Mouse (Mus musculus) ES-E14 (cell line): ENCODE results near the gene Dlst.

Experiments
- CHD2 ChIP-seq: IDR thresholded peaks from 2 replicates; pipeline ENCODE4 v1.6.1; 2014; ENCODE audit warnings: mild to moderate bottlenecking, low read depth, low read length, inconsistent platforms
- HCFC1 ChIP-seq: IDR thresholded peaks from 2 replicates; pipeline ENCODE4 v1.6.1; 2012; ENCODE audit warnings: low read length, inconsistent platforms, borderline replicate concordance; ENCODE audit not compliant: insufficient read depth
- MAFK ChIP-seq: IDR thresholded peaks from 2 replicates; pipeline ENCODE4 v1.6.1; 2014; ENCODE audit warnings: mild to moderate bottlenecking, low read depth, low read length, inconsistent platforms; ENCODE audit not compliant: insufficient read depth
- ZC3H11A ChIP-seq: IDR thresholded peaks from 2 replicates; pipeline ENCODE4 v1.6.1; 2012; ENCODE audit warnings: low read depth, mild to moderate bottlenecking, inconsistent platforms, low read length, borderline replicate concordance
- ZNF384 ChIP-seq: IDR thresholded peaks from 2 replicates; pipeline ENCODE4 v1.6.1; 2012; ENCODE audit warnings: low read depth, low read length, inconsistent platforms

DNA sequence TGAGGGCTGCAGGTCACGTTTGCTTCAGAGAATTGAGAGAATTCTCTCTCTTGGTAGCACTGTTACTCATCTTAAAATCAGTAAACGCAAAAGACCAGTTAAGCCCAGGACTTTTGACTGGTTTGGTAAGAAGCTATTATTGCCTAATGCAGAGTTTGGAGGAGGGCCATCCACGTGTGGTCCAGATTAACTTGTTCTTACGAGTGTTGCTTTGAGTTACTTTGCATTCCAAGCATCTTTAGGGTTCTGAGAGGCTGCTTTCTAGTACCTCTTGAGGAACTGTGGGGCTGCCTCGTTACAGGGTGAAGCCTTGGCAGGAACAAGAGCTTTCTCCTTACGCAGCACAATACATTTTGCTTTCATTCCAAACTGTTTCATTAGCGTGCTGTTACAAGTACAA, 5.0 kb downstream of the Dlst start:
- no peak for TF ChIP-seq ZC3H11A
- TF ChIP-seq HCFC1 = no peak
- TF ChIP-seq CHD2 = no peak
- TF ChIP-seq MAFK = no peak
- no peak for TF ChIP-seq ZNF384
